Mouse (Mus musculus): ENCODE data around the gene Dhx15. TPM values are rescaled to one million over a fixed set of nuclear protein-coding genes. Genes with fewer than 3 reads are reported as not detected.

The Dhx15 gene
- polyA plus RNA-seq, 1 experiment from 2014 or later = 112 TPM

DNA sequence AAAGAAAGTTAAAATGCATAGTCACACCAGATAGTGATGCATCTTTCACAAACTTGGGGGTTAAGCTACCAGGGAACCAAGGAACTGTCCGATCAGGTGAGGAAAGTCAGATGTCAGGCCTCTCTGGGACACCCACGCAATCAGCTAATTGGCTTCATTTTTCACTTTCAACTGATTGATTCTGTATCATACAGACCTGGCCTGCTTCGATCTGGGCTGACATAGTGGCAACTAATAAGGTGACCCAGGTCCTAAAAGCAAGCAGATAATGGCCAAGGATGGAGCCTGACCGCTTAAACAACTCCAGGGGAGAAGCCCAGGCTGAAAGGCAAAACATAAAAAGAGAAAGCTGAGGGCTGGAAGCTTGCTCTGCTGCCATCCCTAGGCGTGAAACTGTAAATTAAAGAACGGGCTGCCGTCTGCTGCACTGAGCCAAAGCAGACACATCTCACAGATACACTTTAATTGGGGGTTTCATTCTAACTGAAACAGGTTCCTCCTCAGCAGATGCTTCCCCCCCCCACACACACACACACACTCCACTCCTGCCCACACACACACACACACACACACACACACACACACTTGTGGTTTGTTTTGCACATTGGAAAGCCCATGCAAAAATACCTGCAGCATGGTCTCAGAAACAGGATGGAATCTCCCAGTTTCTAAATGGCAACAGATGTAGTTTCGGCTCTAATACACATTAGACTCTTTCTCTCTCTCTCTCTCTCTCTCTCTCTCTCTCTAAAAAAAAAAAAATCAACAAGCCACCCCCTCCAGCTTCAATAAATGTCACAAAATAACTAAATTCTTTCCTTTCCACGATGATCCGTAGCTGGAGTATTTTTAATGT is 79.3 kb downstream of the Dhx15 start:
- H3K27me3 ChIP-seq (ENCODE audit: control insufficient read depth, insufficient read depth, low read length) = peaks cover 25% of the 10 kb centered on the region

More for the DNA sequence above, 79.3 kb downstream of the Dhx15 start:
- Histone ChIP-seq H3K36me3 (ENCODE audit: control insufficient read depth, insufficient read depth, low read length) (no peaks in the 10 kb centered on the region), H3K9ac (ENCODE audit: low read depth, low read length) (no peak overlapping the region), H3K4me2 (replicated peaks; ENCODE audit: low read depth, low read length) (no peak overlapping the region), H3K4me3 (ENCODE audit: low read length) (no peak overlapping the region), H3K9me3 (ENCODE audit: control insufficient read depth, low read length) (no peaks in the 10 kb centered on the region), H3K27ac (ENCODE audit: low read depth, low read length) (no peak overlapping the region), H3K4me1 (ENCODE audit: control insufficient read depth, insufficient read depth, low read length) (0 out of 2 replicates have a peak, but pooled peaks cover 5% of the 10 kb centered on the region)
- WGBS = 54% methylated on average over 10 of the region's 10 CpGs
- ATAC-seq (ENCODE audit: low FRiP score, low TSS enrichment) = no peak

Small RNA genes lying within 50 kb of the gene (microRNA-seq; reads per million reads assigned to microRNA genes)
- not detected for gene Mir6417

Other genes with a start within 250 kb of the Dhx15 start
- 2.1 and 4.5 TPM in 2 replicates for gene Sod3, start 173.3 kb upstream of the Dhx15 start, polyA plus RNA-seq (2014; fragmentation: Nextera tagmentation; extraction: Ambion mirVana)